Mouse (Mus musculus) neural tube, embryonic 13.5 days (tissue): Measurements from ENCODE around the gene Abhd14b. TPM values are rescaled to one million over a fixed set of nuclear protein-coding genes. Genes with fewer than 3 reads are reported as not detected.

Experiments
- ATAC-seq: fragments of 200-750 bp; cut with Nextera tagmentation; 2 replicates; pipeline ENCODE4 v1.8.0; 2017; ENCODE audit warnings: low read depth, mild to moderate bottlenecking, moderate TSS enrichment, moderate library complexity
- H3K27ac ChIP-seq: fragments of 300-500 bp; sonication (generic); replicated peaks from 2 replicates; pipeline ENCODE4 v1.5.1; 2015; ENCODE audit warnings: moderate library complexity, mild to moderate bottlenecking, inconsistent platforms
- H3K27me3 ChIP-seq: fragments of 300-500 bp; sonication (generic); 2 replicates; pipeline ENCODE4 v1.6.1; 2015; ENCODE audit warnings: mild to moderate bottlenecking, inconsistent platforms
- H3K36me3 ChIP-seq: fragments of 300-500 bp; sonication (generic); 2 replicates; pipeline ENCODE4 v1.6.1; 2015; ENCODE audit warnings: mild to moderate bottlenecking, inconsistent platforms
- H3K4me1 ChIP-seq: fragments of 300-500 bp; sonication (generic); replicated peaks from 2 replicates; pipeline ENCODE4 v1.6.1; 2015; ENCODE audit warnings: inconsistent platforms
- H3K4me2 ChIP-seq: fragments of 300-500 bp; sonication (generic); 2 replicates; pipeline ENCODE4 v1.6.1; 2015; ENCODE audit warnings: inconsistent platforms, mild to moderate bottlenecking, moderate library complexity
- H3K4me3 ChIP-seq: fragments of 300-500 bp; sonication (generic); 2 replicates; pipeline ENCODE4 v1.5.1; 2015; ENCODE audit warnings: mild to moderate bottlenecking, inconsistent platforms
- H3K9ac ChIP-seq: fragments of 300-500 bp; sonication (generic); 2 replicates; pipeline ENCODE4 v1.6.1; 2015; ENCODE audit warnings: moderate library complexity, mild to moderate bottlenecking, inconsistent platforms
- H3K9me3 ChIP-seq: fragments of 300-500 bp; sonication (generic); 2 replicates; pipeline ENCODE4 v1.6.1; 2016; ENCODE audit warnings: inconsistent platforms
- WGBS: fragments of 180-500 bp; shearing (Covaris S2); methylation state at CpG from one replicate; pipeline ENCODE4 v1.1.7; 2015; 5-methylcytosine and 5-hydroxymethylcytosine counted together
- polyA plus RNA-seq: library from polyadenylated mRNA; unstranded; fragments of >200 nt; fragmentation: Nextera tagmentation; extraction: Ambion mirVana; gene quantifications from 2 replicates; pipeline ENCODE4 v1.2.1, GENCODE M21; 2015

The Abhd14b gene
- polyA plus RNA-seq, 1 experiment from 2014 or later = 5.9 TPM

GRCm38 (mm10) chr9:106473081-106473752, 26.0 kb downstream of the Abhd14b start:
- H3K9me3 ChIP-seq = no peaks in the 10 kb centered on the region
- ATAC-seq = no peak
- H3K4me3 ChIP-seq = no peak overlapping the region
- no peaks in the 10 kb centered on the region for H3K36me3 ChIP-seq
- peaks cover 37% of the 10 kb centered on the region for H3K4me1 ChIP-seq
- H3K4me2 ChIP-seq = no peak overlapping the region
- 93% methylated on average over 16 of the region's 16 CpGs for WGBS
- no peak overlapping the region for H3K27ac ChIP-seq
- no peaks in the 10 kb centered on the region for H3K27me3 ChIP-seq
- H3K9ac ChIP-seq = no peak overlapping the region

GRCm38 (mm10) chr9:106473753-106474105, 26.5 kb downstream of the Abhd14b start:
- Histone ChIP-seq H3K4me2 (no peak overlapping the region), H3K27ac (no peak overlapping the region), H3K36me3 (no peaks in the 10 kb centered on the region), H3K27me3 (no peaks in the 10 kb centered on the region), H3K9ac (no peak overlapping the region), H3K4me3 (no peak overlapping the region), H3K4me1 (peaks cover 42% of the 10 kb centered on the region), H3K9me3 (no peaks in the 10 kb centered on the region)
- WGBS = 78% methylated on average over 5 of the region's 5 CpGs
- ATAC-seq = no peak

GRCm38 (mm10) chr9:106474456-106474855, 27.2 kb downstream of the Abhd14b start:
- 8% methylated on average over 6 of the region's 6 CpGs for WGBS
- no peak overlapping the region for H3K4me3 ChIP-seq
- H3K27ac ChIP-seq = no peak overlapping the region
- no peaks in the 10 kb centered on the region for H3K27me3 ChIP-seq
- 0 out of 2 replicates have a peak overlapping the region, but pooled peaks have one; percentile 13 for H3K4me2 ChIP-seq
- peaks cover 2% of the 10 kb centered on the region; the same call in 1 of the 2 replicates for H3K36me3 ChIP-seq
- H3K4me1 ChIP-seq = peaks cover 46% of the 10 kb centered on the region
- peak overlapping the region; percentile 49; the same call in 1 of the 2 replicates for H3K9ac ChIP-seq
- no peaks in the 10 kb centered on the region for H3K9me3 ChIP-seq
- no peak for ATAC-seq

- peaks cover 46% of the 10 kb centered on the region for H3K4me1 ChIP-seq
- H3K4me3 ChIP-seq = no peak overlapping the region
- peak overlapping the region; percentile 49; the same call in 1 of the 2 replicates for H3K9ac ChIP-seq
- H3K27me3 ChIP-seq = no peaks in the 10 kb centered on the region
- no peak overlapping the region for H3K27ac ChIP-seq
- WGBS = 65% methylated on average over 7 of the region's 7 CpGs
- H3K9me3 ChIP-seq = no peaks in the 10 kb centered on the region
- H3K36me3 ChIP-seq = peaks cover 5% of the 10 kb centered on the region; the same call in 1 of the 2 replicates
- no peak overlapping the region for H3K4me2 ChIP-seq
- no peak for ATAC-seq
Measured at GRCm38 (mm10) chr9:106475046-106475445, 27.8 kb downstream of the Abhd14b start.

- Histone ChIP-seq H3K27me3 (no peaks in the 10 kb centered on the region), H3K27ac (peak within 1 kb of the TSS; percentile 18; the same call in 1 of the 2 replicates), H3K36me3 (peaks cover 8% of the 10 kb centered on the region), H3K4me2 (peak within 1 kb of the TSS; percentile 26), H3K4me3 (0 out of 2 replicates have a peak within 1 kb of the TSS, but pooled peaks have one; percentile 0), H3K9me3 (no peaks in the 10 kb centered on the region), H3K4me1 (peaks cover 46% of the 10 kb centered on the region), H3K9ac (peak within 1 kb of the TSS; percentile 49)
- ATAC-seq = no peak
- WGBS = 91% methylated on average over 10 of the region's 10 CpGs
Measured at GRCm38 (mm10) chr9:106475663-106476001, 28.4 kb downstream of the Abhd14b start, which contains the start of gene Rrp9. Gene Rrp9 (plus strand): TSS chr9:106475963.

- H3K4me2 ChIP-seq = peak overlapping the region; percentile 26
- peaks cover 46% of the 10 kb centered on the region for H3K4me1 ChIP-seq
- peak overlapping the region; percentile 18; the same call in 1 of the 2 replicates for H3K27ac ChIP-seq
- WGBS = 37% methylated on average over 16 of the region's 16 CpGs
- H3K27me3 ChIP-seq = no peaks in the 10 kb centered on the region
- peak overlapping the region; percentile 28 for H3K9ac ChIP-seq
- ATAC-seq = peak; percentile 46
- H3K9me3 ChIP-seq = no peaks in the 10 kb centered on the region
- 0 out of 2 replicates have a peak overlapping the region, but pooled peaks have one; percentile 0 for H3K4me3 ChIP-seq
- peaks cover 14% of the 10 kb centered on the region for H3K36me3 ChIP-seq
Measured at GRCm38 (mm10) chr9:106476002-106476923, 29.0 kb downstream of the Abhd14b start.

- peak within 1 kb of the TSS; percentile 99 for H3K4me2 ChIP-seq
- peak; percentile 98 for ATAC-seq
- H3K9me3 ChIP-seq = no peaks in the 10 kb centered on the region
- H3K36me3 ChIP-seq = peaks cover 20% of the 10 kb centered on the region
- no peaks in the 10 kb centered on the region for H3K27me3 ChIP-seq
- WGBS = 0% methylated on average over 41 of the region's 41 CpGs
- peak within 1 kb of the TSS; percentile 18; the same call in 1 of the 2 replicates for H3K27ac ChIP-seq
- peaks cover 41% of the 10 kb centered on the region for H3K4me1 ChIP-seq
- H3K4me3 ChIP-seq = peak within 1 kb of the TSS; percentile 67
- peak within 1 kb of the TSS; percentile 79 for H3K9ac ChIP-seq
Measured at GRCm38 (mm10) chr9:106476924-106477484, 29.7 kb downstream of the Abhd14b start, which contains the start of gene Parp3. Gene Parp3 (minus strand): TSS chr9:106476949.

- no peaks in the 10 kb centered on the region for H3K9me3 ChIP-seq
- peaks cover 23% of the 10 kb centered on the region for H3K36me3 ChIP-seq
- peak overlapping the region; percentile 99 for H3K4me2 ChIP-seq
- H3K27me3 ChIP-seq = no peaks in the 10 kb centered on the region
- no peak for ATAC-seq
- WGBS = 5% methylated on average over 16 of the region's 16 CpGs
- peaks cover 38% of the 10 kb centered on the region for H3K4me1 ChIP-seq
- H3K9ac ChIP-seq = peak overlapping the region; percentile 79
- H3K27ac ChIP-seq = no peak overlapping the region
- peak overlapping the region; percentile 67 for H3K4me3 ChIP-seq
Measured at GRCm38 (mm10) chr9:106477649-106478048, 30.4 kb downstream of the Abhd14b start.

- Histone ChIP-seq H3K9ac (peak overlapping the region; percentile 79), H3K27ac (no peak overlapping the region), H3K4me2 (peak overlapping the region; percentile 99), H3K4me1 (peaks cover 38% of the 10 kb centered on the region), H3K27me3 (no peaks in the 10 kb centered on the region), H3K36me3 (peaks cover 27% of the 10 kb centered on the region), H3K4me3 (peak overlapping the region; percentile 67), H3K9me3 (no peaks in the 10 kb centered on the region)
- ATAC-seq = no peak
- 84% methylated on average over 9 of the region's 9 CpGs for WGBS
Measured at GRCm38 (mm10) chr9:106478101-106478500, 30.8 kb downstream of the Abhd14b start.

- Histone ChIP-seq H3K36me3 (peaks cover 52% of the 10 kb centered on the region), H3K9me3 (no peaks in the 10 kb centered on the region)
Measured at GRCm38 (mm10) chr9:106480541-106480940, 33.3 kb downstream of the Abhd14b start.

GRCm38 (mm10) chr9:106481075-106481474, 33.8 kb downstream of the Abhd14b start:
- Histone ChIP-seq H3K27me3 (no peaks in the 10 kb centered on the region), H3K9ac (no peak overlapping the region), H3K4me2 (no peak overlapping the region), H3K9me3 (no peaks in the 10 kb centered on the region), H3K4me3 (no peak overlapping the region), H3K4me1 (peaks cover 25% of the 10 kb centered on the region), H3K27ac (no peak overlapping the region), H3K36me3 (peaks cover 57% of the 10 kb centered on the region)
- 97% methylated on average over 15 of the region's 15 CpGs for WGBS
- no peak for ATAC-seq

More at GRCm38 (mm10) chr9:106480541-106480940, 33.3 kb downstream of the Abhd14b start:
- Histone ChIP-seq H3K4me3 (no peak overlapping the region), H3K4me1 (peaks cover 28% of the 10 kb centered on the region), H3K27me3 (no peaks in the 10 kb centered on the region), H3K9ac (no peak overlapping the region), H3K4me2 (no peak overlapping the region), H3K27ac (no peak overlapping the region)
- no peak for ATAC-seq
- WGBS = 95% methylated on average over 7 of the region's 7 CpGs
